Mouse (Mus musculus): ENCODE measurements around the gene Zbtb17.

The Zbtb17 gene

DNA sequence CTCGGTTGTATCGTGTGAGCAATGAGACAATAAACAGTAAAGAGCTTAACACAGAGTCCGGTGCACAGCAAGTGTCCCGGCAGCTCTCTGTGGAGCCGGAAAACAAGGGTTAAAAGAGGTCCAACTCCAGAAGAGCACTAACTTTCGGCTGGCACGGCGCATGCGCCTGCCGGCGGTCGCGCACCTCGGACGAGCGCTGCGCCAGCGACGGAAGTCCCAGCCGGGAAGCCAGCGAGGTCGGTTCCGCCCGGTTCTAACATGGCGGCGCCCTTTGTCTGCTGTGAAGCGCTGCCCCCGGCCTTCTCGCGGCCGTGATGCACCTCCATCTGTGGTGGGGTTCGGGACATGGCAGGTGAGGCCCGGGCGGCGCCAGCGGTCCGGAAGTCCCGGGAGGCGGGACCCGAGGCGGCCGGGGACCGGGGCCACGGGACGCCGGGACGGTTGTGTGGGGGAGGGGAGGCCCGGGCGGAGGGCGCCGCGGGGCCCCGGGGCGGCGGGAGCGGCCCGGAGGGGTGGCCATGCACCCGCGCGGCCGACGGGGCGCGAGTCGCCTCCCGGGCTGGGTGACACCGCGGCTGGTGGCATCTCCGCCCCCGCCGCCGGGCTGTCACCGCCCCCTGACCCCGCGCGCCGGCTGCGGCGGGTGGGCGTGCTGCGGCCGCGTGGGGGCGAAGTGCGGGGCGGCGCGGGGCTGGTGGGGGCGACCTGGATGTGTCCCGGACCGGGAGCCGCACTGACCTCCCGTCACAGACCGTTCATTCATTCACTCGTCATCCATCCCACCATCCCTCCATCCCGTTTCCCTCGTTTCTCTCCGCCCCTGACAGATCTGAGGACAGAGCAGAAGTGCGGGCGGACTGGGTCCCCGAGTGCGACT, at the start of gene Zbtb17:
Zbtb17 (plus strand) TSS at position 204 of the 877 bp plus-strand sequence.
- in situ Hi-C loops (cut with MboI, MseI), result no loop called here

DNA sequence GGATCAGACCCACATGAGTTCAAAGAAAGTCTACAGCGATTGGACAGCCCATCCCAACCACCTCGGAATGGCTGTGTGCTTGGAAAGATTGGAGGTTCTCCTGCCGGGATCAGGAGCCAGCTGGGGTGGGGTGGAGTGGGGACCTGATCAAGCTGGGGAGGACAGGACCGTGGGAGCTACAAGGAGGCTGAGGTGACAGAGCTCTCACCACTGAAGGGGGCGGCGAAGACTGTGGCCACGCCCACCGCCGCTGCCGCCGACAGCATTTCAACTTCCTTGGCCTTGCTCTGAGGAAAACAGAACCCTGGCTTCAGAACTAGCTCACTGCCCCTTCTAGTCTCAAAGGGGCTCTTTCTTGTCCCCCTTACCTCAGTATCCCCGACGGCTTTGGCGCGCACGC, 49.7 kb upstream of the Zbtb17 start:
- in situ Hi-C loops (cut with MboI, MseI), result loop anchor here in 1 of 2 experiments (10.0 kb wide), 2 partner anchors 180 to 460 kb away; no protein-coding TSS in a partner anchor

DNA sequence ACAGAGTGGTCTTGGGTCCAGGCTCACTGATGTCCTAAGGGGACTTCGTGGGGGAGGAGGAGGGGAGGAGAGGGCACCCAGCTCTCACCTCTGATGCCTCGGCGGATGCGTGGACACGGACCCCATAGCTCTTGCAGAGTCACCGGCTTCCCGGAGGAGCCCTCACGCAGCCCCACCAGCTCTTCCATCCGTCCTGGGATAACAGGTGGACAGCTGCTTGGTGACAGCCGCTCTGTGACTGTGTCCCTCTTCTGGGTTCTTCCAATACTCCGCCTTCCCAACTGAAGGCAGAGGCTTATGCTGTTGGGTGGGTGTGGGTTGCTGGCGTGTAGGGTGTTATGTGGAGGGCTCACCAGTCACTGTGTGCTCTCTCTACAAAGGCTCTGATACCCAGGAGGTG, 46.6 kb upstream of the Zbtb17 start:
- in situ Hi-C loops (cut with MboI, MseI), result loop anchor here in 1 of 2 experiments (10.0 kb wide), 2 partner anchors 177 to 457 kb away; no protein-coding TSS in a partner anchor

DNA sequence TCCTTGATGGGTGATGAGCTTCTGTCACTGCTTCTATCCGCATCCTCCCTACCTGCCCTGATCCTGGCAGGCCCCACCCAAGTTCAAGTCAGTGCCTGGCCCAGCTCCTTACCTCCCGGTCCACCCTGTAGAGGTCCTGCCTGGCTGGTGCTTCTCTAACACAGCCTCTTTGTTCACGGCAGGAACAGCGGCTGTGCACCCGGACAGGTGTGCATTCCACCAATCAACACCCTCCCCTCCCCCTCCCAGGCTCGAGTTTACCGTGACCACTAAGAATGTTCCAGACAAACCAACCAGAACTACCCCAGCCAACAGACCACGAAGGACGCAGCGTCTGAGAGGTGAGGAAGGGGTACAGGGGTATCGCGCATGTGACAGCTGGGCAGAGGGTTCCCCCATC, 45.9 kb upstream of the Zbtb17 start, which contains the start of gene Clcnka:
Clcnka (minus strand) TSS at position 180 of the 400 bp plus-strand sequence.
- in situ Hi-C loops (cut with MboI, MseI), result loop anchor here in 1 of 2 experiments (10.0 kb wide), 2 partner anchors 176 to 456 kb away; no protein-coding TSS in a partner anchor

DNA sequence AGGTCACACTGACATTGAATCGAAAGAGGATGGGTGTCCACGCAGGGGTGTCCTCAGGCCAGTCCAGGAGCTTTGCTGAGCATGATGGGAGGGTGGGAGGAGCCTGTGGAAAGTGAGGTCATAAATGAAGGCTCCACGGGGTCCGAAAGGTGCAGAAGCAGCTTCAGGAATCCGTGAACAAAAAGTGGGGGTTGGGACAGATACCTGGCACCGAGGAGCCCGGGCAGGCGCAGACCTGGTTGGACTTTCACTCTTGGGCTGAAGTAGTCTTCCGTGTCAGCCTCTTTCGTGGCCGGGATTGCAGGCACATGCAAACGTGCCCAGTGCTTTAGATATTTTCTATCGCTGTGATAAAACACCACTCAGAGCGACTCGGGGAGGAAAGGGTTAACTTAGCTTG, 44.3 kb upstream of the Zbtb17 start:
- in situ Hi-C loops (cut with MboI, MseI), result loop anchor here in 1 of 2 experiments (5.0 kb wide), 1 partner anchor 167 kb away; no protein-coding TSS in a partner anchor

DNA sequence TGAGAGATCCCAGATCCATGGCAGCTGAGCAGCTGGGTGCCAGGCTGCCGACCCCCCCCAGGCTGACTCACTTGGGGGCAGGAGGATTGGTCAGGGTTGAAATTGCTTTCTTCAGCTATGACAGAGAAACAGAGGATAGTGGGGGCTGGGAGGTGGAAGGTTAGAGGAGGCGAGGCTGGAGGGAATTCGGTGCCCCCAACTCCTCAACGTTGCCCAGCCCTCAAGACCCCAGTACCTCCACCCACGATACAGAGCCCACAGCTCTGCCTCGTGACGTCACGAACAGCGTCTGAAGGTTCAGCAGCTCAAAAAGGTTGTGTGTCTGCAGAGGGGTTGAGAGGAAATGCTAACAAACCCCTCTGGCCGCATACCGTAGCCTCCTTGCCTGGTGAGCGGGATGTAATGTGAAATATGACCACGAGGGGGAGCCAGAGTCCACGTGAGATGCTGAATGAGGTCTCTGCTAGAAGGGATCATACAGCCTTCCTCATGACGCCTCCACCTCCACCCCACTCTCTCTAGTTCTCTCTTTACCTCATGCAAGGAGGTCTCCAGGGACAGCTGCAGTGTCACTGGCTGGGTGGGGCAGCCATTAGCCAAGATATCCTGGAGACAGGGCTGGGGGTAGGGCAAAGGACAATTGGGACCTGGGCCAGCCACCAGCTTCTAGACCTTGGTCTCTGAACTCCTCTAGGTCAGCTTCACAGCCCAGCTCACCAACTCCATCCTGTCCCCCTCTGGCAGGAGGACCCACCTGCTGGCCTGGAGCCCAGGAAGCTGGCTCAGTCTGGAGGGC, 39.7 kb upstream of the Zbtb17 start:
- in situ Hi-C loops (cut with MboI, MseI), result loop anchor here in 1 of 2 experiments (5.0 kb wide), 2 partner anchors 53 to 163 kb away; no protein-coding TSS in a partner anchor

DNA sequence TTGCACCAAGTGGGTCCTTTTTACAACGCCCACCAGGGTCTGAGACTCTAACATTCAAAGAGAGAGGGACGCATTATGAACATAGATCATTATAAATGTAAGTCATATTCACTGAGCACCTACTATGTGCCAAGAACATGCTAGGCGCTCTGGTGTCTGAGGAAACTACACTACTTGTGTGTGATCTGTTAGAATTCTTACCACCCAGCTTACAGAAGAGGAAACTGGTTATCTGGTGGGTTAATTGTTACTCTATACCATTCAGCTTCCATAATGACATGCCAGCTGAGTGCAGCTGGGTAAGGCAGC, 39.2 kb upstream of the Zbtb17 start:
- in situ Hi-C loops (cut with MboI, MseI), result loop anchor here in 1 of 2 experiments (5.0 kb wide), 1 partner anchor 52 kb away; no protein-coding TSS in a partner anchor

DNA sequence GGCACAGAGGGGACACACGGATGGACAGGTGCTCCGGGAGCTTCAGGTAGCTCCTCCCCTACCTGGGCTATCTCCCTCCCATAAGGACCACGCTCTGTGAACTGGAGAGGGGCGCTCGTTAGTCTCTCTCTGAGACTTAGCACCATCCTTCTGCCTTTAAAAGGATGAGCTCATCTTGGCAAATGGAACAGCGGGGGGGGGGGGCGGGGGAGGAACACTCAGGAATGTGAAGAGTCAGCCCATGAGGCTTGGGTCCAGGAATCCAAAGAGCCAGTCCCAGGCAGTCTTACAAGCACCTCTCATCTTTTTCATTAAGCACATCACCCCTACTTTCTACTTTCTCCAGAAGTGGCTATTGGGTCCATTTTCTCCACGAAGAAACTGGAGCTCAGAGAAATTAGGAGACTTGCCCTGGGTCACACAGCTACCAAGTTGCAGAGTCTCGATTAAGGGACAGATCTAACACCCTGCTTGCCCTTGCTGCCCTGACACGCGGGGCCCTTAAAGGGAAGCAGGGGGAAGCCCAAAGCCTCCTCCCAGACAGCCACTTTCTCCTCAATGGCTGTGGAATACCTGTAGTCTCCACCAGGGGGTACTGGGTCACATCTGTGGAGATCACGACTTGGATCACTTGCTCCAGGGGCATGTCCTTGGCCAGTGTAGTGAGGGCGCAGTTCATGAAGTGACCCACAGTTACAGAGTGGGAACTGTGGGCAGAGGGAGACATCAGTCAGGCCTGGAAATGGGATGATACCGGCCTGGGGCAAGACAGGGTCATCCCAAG, 37.7 kb upstream of the Zbtb17 start:
- in situ Hi-C loops (cut with MboI, MseI), result loop anchor here in 1 of 2 experiments (5.0 kb wide), 1 partner anchor 51 kb away; no protein-coding TSS in a partner anchor

DNA sequence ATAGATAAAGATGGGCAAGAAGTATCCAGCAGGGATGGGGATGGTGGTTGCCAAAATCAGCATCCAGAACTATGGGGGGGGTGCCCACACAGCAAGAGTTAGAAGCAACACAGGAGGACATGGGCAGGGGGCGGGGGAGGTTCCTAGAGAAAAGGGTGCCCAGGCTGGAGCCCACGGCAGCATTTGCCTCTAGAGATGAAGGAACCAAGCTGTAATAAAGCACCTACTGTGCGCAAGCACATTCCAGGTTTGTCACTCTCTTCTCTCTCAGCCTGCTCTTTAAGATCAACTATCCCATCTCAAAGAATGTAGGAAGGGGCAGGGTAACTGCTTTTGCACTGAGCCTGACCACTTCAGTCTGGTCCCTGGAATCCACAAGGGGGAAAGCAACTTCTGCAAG, 35.9 kb upstream of the Zbtb17 start:
- in situ Hi-C loops (cut with MboI, MseI), result loop anchor here in 1 of 2 experiments (5.0 kb wide), 1 partner anchor 49 kb away; no protein-coding TSS in a partner anchor

DNA sequence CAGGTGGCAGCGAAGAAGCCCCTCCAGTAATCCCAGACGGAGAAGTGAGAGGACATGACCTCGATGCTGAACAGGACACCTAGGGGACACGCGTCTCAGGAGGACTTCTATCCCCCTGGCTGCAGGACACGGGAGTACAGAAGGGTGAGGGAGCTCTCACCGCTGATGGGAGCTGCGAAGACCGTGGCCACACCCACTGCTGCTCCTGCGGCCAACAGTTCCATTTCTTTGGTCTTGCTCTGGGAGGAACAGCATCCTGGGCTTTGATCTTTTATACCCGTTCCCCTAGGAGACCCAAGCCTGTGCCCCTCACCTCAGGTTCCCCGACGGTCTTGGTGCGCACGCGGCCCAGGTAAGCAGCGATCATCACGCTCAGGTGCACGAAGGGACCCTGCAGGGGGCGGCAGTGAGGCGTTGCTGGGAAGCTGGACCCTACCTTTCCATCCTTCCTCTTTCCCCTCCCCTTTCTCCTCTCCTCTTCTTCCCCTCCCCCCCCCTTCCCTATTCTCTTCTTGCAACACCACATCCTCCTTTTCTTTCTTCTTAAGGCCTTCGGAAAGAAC, 32.9 kb upstream of the Zbtb17 start:
- in situ Hi-C loops (cut with MboI, MseI), result loop anchor here in 1 of 2 experiments (5.0 kb wide), 1 partner anchor 156 kb away; no protein-coding TSS in a partner anchor

DNA sequence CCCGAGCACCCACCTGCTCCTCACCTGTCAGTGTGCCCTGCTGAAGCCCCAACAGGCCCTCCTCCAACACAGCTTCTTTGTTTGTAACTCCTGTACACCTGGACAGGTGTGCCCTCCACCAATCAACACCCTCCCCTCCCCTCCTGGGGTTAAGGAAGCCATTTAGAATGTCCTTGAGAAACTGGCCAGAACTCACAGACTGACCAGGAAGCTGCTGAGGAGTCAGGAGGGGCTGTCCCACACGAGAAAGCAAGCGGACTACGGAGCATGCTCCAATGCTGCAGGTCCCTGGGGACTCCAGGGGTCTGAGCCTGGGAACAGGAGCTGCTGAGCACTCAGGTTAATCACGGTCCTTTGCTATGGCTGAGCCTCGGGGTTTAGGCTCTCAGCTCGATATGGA, 28.5 kb upstream of the Zbtb17 start, which contains the start of gene Clcnkb:
Clcnkb (minus strand) TSS at position 91 of the 400 bp plus-strand sequence.
- in situ Hi-C loops (cut with MboI, MseI), result no loop called here

DNA sequence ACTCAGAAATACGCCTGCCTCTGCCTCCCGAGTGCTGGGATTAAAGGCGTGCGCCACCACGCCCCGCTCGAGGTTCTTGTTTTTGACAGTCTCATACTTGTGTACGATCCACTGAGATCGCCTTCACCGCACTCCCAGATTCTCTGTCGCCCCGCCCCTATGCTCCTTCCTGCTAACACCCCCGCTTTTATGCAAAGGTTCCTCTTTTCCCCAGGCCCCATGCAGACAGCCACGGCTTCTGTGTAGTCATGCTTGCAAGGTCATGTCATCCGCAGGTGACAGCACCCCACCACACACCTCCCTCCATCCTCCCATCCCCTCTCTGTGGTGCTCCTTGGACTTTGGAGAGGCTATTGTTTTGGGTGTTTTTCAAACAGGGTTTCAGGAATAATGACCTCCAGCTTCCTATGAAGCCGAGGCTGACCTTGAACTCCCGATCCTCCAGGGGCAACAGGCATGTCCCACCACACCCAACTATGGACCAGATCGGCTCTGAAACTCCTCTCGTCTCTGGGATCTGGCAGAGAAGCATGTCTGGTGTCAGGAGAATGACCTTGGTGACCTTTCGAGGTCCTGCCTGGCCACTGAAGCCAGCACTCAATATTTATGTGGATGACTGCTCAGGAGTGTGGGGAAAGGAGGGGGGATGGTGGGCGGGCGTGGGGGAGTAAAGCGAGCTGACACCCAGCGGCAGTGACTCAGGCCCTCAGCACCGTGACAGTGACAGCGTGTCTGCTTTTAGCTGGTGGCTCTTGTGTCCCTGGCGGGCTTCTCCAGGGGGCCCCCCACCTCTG, 24.9 kb upstream of the Zbtb17 start:
- in situ Hi-C loops (cut with MboI, MseI), result no loop called here

DNA sequence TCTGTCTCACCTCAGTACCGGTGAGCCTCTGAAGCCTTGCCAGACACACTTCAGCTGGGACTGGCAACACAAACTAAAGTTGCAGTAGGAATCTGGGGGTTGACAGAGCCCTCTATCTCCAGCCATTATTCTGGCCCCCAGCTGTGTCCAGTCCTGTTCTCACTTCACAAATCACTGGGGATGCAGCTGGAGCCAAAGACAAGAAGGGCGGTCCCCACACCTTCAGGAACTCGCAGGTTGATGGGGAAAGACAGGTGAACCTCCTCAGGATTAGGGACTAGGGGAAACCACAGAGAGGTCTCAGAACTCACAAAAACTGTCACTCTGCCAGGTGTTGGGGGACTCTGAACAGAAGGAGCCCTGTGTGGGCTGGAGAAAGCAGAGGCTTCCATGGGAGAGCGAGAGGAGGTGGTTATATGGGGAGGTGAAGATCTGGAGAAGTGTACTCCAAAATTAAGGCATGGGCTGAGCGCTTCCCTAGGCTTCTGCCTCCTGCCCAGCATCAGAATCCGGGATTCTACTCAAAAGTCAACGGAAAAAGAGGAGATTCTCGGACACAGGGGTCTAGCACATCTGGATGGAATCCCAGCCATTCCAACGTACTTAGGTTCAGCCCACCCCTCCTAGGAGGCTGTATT, 24.1 kb upstream of the Zbtb17 start, which contains the start of gene Hspb7:
Hspb7 (plus strand) TSS at position 588 of the 638 bp plus-strand sequence.
- in situ Hi-C loops (cut with MboI, MseI), result no loop called here

DNA sequence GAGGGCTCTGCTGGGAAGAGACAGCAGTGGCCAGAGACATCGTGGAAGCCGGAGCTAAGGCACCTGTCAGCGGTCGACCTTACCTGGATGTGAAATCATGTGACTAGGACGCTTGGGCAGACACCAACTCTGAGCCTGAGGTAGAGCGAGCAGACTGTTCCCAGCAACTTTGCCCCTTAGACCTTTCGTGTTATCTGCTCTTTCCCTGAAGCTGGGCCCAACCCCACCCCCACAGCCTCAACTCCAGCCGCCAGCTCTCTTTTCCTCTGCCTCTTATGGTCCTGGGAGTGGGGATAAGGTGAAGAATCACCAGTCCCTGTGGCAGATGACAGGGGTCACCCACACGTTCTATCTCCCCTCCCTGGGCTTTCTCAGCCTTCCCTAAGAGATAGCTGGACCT, 23.6 kb upstream of the Zbtb17 start:
- in situ Hi-C loops (cut with MboI, MseI), result no loop called here

DNA sequence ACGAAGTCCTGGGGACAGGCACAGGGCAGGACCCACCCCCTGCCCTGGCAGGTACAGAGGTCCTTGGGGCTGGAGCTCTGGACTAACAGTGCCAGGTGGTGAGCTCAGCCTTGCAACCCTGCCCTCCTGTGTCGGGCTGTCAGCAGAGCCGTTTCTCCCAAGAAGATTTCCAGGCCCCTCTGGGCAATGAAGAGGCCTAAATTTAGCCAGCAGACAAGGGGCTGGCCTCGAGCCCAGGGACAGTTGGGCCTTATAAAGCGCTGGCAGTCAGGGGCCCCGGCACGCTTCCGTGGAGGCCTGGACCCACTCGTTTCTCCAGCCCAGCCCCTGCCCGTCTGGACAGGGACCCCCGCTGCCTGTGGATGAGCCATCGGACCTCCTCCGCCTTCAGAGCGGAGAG, 23.0 kb upstream of the Zbtb17 start:
- in situ Hi-C loops (cut with MboI, MseI), result no loop called here

DNA sequence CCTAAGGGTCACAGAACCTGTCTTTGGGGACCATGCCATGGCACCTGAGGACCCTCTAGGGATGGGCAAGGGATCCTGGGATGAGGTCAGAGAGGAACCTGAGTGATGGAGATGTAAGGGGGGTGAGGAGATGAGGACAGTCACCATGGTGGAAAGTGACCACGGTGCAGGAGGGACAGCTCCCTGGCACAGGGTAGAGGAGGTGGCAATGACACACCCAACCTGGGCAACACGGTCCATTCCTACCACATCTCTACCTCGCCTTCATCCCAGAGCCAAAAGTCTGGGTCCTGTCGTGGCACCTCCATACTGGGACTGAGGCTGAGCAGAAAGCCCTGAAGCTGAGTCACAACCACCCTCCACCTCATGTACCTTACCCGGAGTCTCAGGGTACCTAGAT, 21.6 kb upstream of the Zbtb17 start:
- in situ Hi-C loops (cut with MboI, MseI), result no loop called here

DNA sequence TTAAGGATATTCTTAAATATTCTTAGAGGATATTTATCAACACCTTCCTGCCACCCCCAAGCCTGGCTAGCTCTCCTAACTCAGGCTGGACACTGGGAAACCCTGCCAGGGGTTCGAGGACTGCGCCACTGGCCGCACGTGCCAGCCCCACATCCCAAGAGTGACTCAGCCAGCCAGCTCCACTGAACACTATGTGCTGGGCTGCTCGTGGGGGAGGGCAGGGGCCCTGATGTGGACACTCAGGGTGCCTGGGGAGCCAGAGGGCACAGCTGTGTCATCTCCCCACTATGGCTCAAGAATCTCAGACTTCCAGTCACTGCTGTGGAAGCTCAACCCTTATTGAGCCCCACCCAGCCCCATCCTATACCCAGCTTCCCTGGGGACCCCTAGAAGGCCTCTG, 21.2 kb upstream of the Zbtb17 start:
- in situ Hi-C loops (cut with MboI, MseI), result no loop called here

DNA sequence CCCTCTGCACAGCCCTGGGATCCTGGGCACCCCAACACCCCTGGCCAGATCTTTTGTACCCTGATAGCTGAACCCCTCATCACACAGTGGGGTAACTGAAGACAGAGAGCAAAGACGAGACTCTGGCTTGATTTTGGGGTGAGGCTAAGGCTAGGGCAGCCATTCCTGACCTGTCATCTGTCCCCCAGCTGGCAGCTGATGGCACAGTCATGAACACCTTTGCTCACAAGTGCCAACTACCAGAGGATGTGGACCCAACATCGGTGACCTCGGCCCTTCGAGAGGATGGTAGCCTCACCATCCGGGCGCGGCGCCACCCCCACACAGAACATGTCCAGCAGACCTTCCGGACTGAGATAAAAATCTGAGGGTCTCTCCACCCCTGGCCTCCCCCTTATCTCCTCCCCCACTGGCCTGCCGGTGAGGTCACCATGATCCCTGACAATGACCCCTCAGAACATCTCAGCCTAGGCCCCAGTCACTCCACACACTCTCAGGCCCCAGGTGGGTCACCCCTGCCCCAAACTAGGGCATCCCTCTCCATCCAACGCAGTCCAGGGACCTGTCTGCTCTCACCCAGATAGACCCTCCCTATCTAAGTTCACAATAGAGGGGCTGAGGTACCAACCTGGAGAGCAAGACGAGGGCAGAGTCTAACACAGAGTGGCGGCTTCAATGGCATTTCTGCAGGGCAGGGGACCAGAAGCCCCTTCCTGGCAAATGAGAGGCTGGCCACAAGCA, 20.6 kb upstream of the Zbtb17 start:
- in situ Hi-C loops (cut with MboI, MseI), result no loop called here
